Mouse (Mus musculus) bone marrow macrophage, adult 2 months (primary cell): ENCODE measurements around the gene Fbxw8.
A peak's percentile ranks its signal among the peaks of the same experiment; 100 is the strongest.

Experiments
- CTCF ChIP-seq: IDR thresholded peaks from 2 replicates; pipeline ENCODE4 v1.5.1; 2012; ENCODE audit warnings: low read depth, mild to moderate bottlenecking, low read length, moderate library complexity
- POLR2A ChIP-seq: IDR thresholded peaks from 2 replicates; pipeline ENCODE4 v1.6.1; 2012; ENCODE audit warnings: mild to moderate bottlenecking, low read depth, low read length, borderline replicate concordance

GRCm38 (mm10) chr5:118069315-118069714, 85.9 kb downstream of the Fbxw8 start:
- peak; percentile 87 for TF ChIP-seq CTCF
- no peak for TF ChIP-seq POLR2A
